Mouse (Mus musculus): ENCODE measurements around the gene Ulk2.
"Not testable (repeated sequence)": the region's sequence is repeated elsewhere in the genome, so short reads cannot be mapped to it uniquely, and the experiment has no call there.

Gene Ulk2

DNA sequence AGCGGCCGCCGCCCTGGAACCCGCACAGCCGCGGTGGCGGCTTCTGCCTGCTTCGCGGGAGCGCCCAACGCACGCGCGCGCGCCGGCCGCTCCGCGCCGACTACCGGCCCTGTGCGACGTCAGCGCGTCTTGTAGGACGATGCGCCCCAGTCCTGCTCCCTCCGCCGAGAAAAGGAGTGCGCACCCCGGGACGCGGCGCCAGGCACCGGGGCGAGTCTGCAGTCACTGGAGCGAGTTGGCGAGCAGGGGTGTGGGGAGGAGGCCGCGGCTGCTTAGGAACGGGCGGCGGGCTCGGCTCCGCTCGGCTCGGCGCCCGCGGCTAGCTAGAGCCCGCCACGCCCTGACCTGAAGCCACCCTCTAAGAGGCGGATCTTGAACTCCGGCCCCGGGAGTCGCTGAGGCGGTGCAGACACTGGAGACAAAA lies at the start of gene Ulk2:
Gene Ulk2, minus strand, starts transcription at position 86 of the 424 bp plus-strand sequence.
- DNase-seq (ENCODE audit: low read depth, low spot score), result peak; percentile 96

DNA sequence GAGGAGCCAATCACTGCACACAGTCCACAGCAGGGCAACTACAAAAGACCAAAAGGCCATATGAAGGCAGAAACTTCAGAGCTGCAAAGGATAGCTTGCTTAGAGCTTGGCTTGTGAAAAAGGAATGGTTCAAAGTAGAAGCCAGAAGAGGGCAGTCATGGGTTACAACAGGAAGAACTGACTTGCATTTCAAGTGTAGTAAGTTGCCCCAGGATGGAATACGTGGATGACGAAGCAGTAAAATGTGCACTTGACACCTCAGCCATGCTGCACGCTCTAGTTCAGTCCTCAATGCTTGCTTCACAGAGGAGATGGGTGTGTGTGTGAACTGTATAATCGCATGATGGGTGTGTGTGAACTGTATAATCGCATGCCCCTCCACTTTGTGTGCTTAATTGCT lies 27.3 kb upstream of the Ulk2 start:
- DNase-seq (ENCODE audit: low read depth, low spot score), result peak; percentile 32

GRCm38 (mm10) chr11:61879921-61880320 lies 25.0 kb upstream of the Ulk2 start:
- no peak for DNase-seq (ENCODE audit: low read depth, low spot score)

- DNase-seq (ENCODE audit: low read depth, low spot score), result no peak
These were observed 17.0 kb upstream of the Ulk2 start for GRCm38 (mm10) chr11:61871881-61872280.

DNA sequence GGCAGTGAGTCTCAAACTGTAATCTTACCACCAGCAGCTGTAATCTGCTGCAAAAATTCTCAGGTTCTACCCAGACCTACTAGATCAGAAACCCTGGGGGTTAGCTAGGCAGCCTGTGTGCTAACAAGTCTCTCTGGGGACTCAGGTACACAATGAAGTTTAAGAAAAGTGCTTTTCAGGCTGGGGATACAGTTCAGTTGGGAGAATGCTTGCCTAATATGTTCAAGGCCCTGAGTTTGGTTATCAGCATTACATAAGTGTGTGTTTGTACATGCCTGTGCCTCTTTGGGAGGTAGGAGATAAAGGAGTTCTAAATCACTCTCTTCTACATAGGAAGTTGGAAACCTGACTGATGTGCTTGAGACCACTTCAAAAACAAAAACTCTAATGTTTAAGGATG lies 12.0 kb upstream of the Ulk2 start:
- DNase-seq (ENCODE audit: low read depth, low spot score), result no peak

- peak; percentile 27 for DNase-seq (ENCODE audit: low read depth, low spot score)
These were observed 7.1 kb upstream of the Ulk2 start for GRCm38 (mm10) chr11:61861781-61862547.

- DNase-seq (ENCODE audit: low read depth, low spot score), result no peak
These were observed 4.4 kb upstream of the Ulk2 start for GRCm38 (mm10) chr11:61859316-61859715.

DNA sequence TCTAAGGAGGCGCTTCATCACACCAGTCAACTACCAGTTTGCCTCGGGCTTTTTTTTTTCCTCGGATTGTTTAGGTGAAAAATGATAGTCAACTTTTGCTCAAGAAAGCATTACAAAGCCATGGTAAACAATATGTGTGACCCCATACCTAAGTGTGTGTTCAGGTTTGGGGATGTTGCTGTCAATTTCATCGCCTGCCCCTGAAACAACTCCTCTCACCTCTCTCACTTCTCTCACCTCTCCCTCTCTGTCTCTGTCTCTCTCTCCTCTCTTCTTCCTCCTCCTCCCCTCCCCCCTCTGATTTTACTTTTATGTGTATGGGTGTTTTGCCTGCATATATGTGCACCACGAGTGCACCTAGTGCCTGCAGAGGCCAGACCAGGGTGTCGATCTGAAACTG lies 666 bp upstream of the Ulk2 start:
- DNase-seq (ENCODE audit: low read depth, low spot score), result no peak

DNA sequence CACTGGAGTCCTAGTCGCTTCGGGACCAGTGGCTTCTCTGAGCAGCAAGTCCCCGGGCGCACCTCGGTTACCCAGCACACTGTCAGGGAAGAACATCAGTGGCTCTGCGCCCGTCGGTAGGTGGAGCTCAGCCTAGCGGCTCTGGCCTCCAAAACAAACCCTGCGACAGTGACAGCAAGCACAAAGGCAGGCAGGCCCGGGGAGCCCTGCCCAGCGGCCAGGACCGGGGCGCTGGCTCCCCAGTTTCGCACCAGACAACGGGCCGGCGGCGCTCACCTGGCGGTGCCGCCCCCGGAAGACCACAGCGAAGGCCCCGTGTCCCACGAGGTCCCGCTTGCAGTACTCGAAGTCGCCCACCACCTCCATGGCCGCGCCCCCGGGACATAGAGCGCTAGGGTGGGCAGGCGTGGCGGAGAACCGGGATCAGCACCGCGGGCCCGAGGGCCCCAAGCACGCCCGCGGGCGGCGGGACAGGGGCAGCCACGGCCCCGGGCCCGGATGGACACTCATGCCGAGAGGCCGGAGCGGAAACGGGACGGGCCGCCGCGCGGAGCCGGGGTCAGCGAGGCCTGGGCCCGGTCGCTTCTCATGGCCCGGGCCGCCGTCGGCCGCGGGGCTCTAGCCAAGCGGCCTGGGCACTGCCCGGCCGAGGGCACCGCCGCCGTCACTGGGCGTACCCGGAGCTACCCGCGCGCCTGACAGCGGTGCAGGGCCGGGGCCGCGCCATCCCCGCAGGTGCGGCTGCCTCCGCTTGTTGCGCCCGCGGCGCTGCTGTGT lies 474 bp downstream of the Ulk2 start:
- DNase-seq (ENCODE audit: low read depth, low spot score), result peak; percentile 90

GRCm38 (mm10) chr11:61853659-61854058 lies 1.2 kb downstream of the Ulk2 start:
- DNase-seq (ENCODE audit: low read depth, low spot score), result no peak

DNA sequence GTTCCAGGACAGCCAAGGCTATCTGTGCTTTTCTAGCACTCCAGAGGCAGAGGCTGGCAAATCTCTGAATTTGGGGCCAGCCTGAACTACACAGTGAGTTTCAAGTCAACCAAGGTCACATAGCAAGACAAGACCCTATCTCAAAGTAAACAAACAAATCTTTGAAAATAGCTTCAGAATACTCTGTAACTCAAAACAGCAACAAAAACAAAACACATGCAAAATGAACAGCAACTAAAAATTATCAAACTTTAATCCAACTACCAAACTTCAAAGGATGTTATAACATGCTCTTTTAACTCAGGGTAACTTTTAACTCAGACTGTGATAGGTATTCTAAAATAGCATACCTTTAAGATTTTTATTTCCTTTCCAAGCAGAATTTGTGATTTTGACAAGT lies 2.0 kb downstream of the Ulk2 start:
- DNase-seq (ENCODE audit: low read depth, low spot score), result no peak

- DNase-seq (ENCODE audit: low read depth, low spot score), result no peak
These were observed 3.7 kb downstream of the Ulk2 start for GRCm38 (mm10) chr11:61851195-61851594.

GRCm38 (mm10) chr11:61840663-61841062 lies 14.2 kb downstream of the Ulk2 start:
- not testable (repeated sequence) for DNase-seq (ENCODE audit: low read depth, low spot score)

- no peak for DNase-seq (ENCODE audit: low read depth, low spot score)
These were observed 14.9 kb downstream of the Ulk2 start for GRCm38 (mm10) chr11:61839940-61840339.

- DNase-seq (ENCODE audit: low read depth, low spot score), result no peak
These were observed 15.7 kb downstream of the Ulk2 start for GRCm38 (mm10) chr11:61839182-61839581.

DNA sequence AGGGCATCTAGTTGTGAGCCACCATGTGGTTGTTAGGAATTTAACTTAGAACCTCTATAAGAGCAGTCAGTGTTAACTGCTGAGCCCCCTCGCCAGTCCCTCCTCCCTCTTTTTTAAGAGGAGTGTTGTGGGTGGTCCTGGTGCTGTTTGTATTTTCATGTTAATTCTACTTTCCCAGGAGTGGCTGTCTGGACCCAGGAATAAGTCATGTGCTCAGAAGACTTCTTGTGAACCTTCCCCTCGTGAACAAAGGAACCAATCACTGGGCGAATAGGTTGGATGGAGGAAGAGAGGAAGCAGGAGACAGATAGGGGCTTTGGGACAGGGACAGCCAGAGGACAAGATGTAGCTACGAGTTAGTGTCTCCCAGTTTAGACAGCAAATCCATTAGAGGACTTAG lies 45.1 kb downstream of the Ulk2 start:
- DNase-seq (ENCODE audit: low read depth, low spot score), result no peak

GRCm38 (mm10) chr11:61808551-61809117 lies 46.2 kb downstream of the Ulk2 start:
- DNase-seq (ENCODE audit: low read depth, low spot score), result no peak

- DNase-seq (ENCODE audit: low read depth, low spot score), result no peak
These were observed 61.4 kb downstream of the Ulk2 start for GRCm38 (mm10) chr11:61793441-61793840.

GRCm38 (mm10) chr11:61788550-61788949 lies 66.3 kb downstream of the Ulk2 start:
- no peak for DNase-seq (ENCODE audit: low read depth, low spot score)

GRCm38 (mm10) chr11:61782526-61782925 lies 72.3 kb downstream of the Ulk2 start:
- not testable (repeated sequence) for DNase-seq (ENCODE audit: low read depth, low spot score)

DNA sequence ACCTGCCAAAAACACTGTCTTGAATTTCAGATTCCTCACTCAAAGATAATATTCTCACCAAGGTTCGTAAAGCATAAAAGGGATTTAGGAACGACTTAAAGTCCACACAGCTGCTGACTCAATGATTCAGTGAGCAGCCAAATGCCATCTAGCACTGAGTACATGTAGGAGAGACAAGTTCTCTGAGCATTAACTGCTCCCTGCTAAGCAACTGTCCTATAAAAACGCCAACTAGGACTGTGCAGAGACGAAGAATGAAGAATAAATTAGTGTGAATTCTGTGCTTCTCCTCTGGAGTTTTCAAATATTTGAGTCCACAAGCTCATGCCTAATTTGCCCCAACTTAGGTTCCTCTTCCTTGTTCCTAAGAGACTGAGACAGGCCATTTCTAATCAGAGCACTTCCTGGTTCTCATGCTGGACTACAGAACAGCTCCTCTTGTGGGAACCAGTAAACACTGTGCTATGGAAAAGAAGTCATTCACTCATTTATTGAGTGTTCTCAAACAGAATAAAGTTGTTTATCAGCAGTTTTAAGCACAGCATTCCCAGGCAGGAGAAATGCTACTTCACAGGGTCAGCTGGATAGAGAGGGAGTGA lies 80.2 kb downstream of the Ulk2 start:
- DNase-seq (ENCODE audit: low read depth, low spot score), result no peak
